Mouse (Mus musculus): ENCODE data around the gene Dbh. TPM values are rescaled to one million over a fixed set of nuclear protein-coding genes. Genes with fewer than 3 reads are reported as not detected.

Dbh gene
- total RNA-seq, 2 experiments from 2014 or later = 276 to 331 TPM

- DNase-seq = no peak
These were observed 53.1 kb downstream of the Dbh start for GRCm38 (mm10) chr2:27218121-27218544.

DNA sequence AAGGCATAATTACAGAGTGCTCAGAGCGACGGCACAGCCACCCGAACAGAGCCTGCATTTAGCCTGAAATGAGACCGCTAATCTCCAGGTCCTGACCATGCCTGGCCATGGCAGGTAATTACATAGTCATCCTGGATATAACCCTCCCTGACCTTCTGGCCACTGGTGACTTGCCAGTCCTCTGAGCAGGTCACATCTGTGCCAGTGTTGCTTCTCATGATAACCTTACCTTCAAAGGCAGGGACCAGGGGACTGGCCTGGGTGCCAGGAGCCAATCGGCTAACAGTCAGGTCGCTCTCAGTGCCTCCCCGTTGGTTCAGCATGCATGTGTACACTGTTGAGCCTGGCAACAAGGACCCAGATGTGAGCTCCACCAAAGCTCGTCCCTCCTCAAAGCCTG, 53.5 kb downstream of the Dbh start:
- no peak for DNase-seq

GRCm38 (mm10) chr2:27223012-27223421, 58.0 kb downstream of the Dbh start:
- DNase-seq = peak; percentile 19 to 38

DNA sequence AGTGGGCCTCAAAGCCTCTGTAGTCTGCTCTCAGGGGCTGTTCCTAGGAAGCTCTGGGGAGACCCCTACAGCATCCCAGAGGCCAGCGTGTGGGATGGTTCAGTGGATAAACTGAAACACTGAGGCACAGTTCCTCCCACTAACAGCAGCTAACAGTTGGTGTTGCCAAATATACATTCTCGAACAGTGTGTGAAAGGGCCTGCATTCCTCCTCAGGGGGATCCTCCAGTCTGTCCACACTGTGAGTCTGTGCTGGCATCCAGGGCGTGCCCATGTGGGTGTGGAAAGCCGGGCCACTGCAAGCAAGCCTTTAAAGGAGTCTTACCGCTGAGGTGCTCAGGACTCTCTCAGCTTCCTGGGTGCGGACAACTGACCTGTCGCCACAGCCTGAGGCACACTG, 61.5 kb downstream of the Dbh start:
- no peak for DNase-seq

DNA sequence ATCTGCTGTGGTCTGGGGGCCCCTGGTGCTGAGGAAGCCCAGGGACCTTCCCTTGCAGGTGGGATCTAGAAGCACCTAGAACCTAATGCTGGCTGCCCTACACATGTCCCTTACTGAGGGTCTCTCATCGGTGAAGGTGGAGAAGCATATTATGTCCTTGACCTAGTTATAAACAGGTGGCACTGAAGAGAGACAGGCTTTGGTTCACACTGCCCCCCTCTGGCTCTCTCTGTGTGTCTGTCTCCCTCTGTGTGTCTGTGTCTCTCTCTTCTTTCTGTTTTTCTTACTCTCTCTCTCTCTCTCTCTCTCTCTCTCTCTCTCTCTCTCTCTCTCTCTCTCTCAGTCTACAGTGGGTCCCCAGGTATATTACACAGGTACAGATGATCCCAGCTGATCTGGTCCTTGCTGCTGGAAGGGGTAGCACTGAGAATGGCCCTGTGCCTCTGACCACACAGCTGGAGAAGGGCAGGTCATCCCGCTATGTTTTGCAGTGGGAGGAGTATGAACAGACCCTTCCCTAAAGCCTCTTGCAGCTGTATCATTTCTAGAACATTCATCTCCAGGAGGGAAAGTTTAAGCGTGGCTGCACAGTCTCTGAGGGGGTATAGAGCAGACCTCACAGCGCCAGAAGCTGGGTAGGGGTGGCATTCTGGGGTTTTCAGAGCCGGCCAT, 63.9 kb downstream of the Dbh start:
- DNase-seq = no peak

- peak in 1 of 2 experiments; percentile 23 for DNase-seq
These were observed 64.6 kb downstream of the Dbh start for GRCm38 (mm10) chr2:27229481-27230105.

GRCm38 (mm10) chr2:27232376-27232775, 67.3 kb downstream of the Dbh start:
- peak; percentile 44 to 56 for DNase-seq

Other genes starting within 250 kb of the Dbh start
- gene Surf2, start 248.9 kb upstream of the Dbh start, total RNA-seq (2021) = 10 to 100 TPM; 37.5 to 40.1 TPM
- 100 to 1,000 TPM in 1 of 2 experiments, 10 to 100 TPM in 1; 99.3 to 120 TPM for gene Surf1, start 248.7 kb upstream of the Dbh start, total RNA-seq (2021)
- 100 to 1,000 TPM; 190 to 191 TPM for gene Surf4, start 231.3 kb upstream of the Dbh start, total RNA-seq (2021)
- under 1 TPM; 0.13 to 0.46 TPM for gene Stkld1, start 231.2 kb upstream of the Dbh start, total RNA-seq (2021)
- 10 to 100 TPM; 27.8 to 39.1 TPM for gene Rexo4, start 200.8 kb upstream of the Dbh start, total RNA-seq (2021)
- not detected for gene Adamts13, start 191.8 kb upstream of the Dbh start, total RNA-seq (2021)
- gene Cacfd1, start 155.3 kb upstream of the Dbh start, total RNA-seq (2021) = 10 to 100 TPM; 50.9 to 58.8 TPM
- under 1 TPM; 0.36 to 0.69 TPM for gene Slc2a6, start 137.2 kb upstream of the Dbh start, total RNA-seq (2021)
- gene Mymk, start 93.1 kb upstream of the Dbh start, total RNA-seq (2021) = not detected
- gene Adamtsl2, start 85.9 kb upstream of the Dbh start, total RNA-seq (2021) = 10 to 100 TPM; 15.7 to 31.7 TPM
- 1 to 10 TPM; 1.1 to 1.7 TPM for gene Fam163b, start 22.7 kb upstream of the Dbh start, total RNA-seq (2021)
- gene Sardh, start 83.1 kb downstream of the Dbh start, total RNA-seq (2021) = 1 to 10 TPM; 7.8 to 9.2 TPM

All from adrenal gland, postnatal 36 days (tissue).